Mouse (Mus musculus) layer of hippocampus, adult 11-12 months (tissue): ENCODE results near the gene Lin28b.
"Not testable (repeated sequence)": the region's sequence is repeated elsewhere in the genome, so short reads cannot be mapped to it uniquely, and the experiment has no call there.

Experiments used
- DNase-seq: peaks from one replicate; pipeline ENCODE4 v3.0.0; 2022; ENCODE audit warnings: low spot score

Lin28b gene

DNA sequence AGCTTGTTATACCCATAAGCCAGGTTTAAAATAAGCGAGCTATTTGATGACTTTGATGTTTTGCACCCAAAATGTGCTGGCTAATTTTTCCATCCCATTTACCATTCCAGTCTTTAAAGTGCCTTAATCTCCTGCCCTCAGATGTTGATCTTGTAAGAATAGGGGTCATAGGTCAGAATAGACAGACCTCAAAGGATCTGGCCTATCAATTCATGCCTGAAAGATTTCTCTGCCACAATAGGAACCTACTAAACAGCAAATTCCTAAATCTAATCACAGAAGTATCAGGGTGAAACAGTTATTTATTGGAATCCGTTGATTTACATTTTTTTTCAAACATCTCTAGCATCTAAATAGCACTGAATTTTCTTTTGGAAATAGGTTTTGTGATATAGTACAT lies 74.5 kb downstream of the Lin28b start:
- DNase-seq, result no peak

DNA sequence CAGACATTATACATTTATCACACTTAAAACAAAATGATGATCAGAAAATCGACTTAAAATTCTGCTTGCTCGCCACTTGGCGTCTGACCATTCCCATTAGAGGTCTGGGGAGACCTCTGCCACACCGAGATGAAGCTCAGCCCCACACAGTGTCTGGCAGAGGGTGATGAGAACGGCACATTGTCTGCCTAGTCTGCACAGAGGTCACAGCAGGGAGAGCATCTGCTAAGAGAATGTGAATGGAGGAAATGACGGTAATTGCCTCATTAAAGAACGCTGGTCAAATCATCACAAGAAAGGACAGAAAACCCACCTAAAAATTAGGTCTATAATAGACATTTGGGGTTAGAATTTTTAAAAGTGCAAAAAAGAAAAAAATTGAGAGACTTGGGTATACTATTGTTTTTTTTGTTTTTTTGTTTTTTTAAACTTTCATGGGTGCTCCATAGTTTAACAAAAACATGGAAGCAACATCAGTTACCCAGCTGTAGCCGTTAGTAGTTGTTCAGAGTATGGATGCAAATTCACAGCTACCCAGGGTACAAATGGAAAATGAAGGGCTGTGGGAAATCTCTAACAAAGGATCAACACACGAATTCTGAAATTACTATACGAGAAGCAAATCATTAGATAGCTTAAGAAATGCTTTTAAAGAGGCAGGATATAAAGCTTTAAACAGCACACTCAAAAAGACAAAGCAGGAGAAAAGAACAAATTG lies 75.4 kb downstream of the Lin28b start:
- DNase-seq, result no peak

DNA sequence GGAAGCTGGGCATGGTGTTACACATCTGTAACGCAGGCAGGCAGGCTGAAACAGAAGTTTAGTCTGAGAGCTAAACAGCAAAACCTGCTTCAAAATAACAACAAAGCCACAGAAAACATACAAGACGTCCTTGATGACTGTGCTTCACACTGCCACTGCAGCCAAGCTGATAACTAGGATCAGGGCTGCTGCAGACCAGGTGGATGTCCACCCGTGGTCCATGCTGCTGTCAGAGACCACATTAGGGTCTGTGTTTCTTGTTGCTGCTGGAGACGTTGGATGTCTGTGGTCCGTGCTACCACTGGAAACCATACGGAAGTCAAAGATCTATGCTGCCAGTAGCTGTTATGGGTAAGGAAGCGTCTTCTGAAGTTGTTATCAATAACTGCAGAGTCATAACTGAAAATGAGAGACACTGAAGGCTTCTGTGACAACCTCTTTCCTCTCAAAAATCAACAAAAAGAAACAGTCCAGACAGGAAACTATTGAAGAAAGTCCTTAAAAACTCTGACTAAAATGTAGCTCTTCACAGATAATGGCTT lies 86.4 kb downstream of the Lin28b start:
- no peak for DNase-seq

DNA sequence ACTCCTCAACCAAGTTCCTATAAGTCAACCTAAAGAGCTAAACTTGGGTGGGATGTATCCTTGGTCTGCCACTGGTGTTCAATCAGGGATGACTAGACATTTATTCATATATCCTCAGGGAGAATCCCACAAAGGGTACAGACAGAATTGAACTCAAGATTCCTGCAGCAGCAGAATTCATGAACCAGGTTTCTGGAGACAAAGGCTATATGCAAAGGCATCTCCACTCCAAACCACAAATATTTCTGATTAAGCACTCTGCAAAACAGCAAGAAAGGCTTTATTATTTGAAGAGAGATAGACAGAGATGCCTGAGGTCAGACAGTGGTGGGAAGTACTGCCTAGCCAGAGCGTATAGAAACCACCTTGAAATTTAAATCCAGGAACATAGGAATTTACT lies 88.0 kb downstream of the Lin28b start:
- no peak for DNase-seq

DNA sequence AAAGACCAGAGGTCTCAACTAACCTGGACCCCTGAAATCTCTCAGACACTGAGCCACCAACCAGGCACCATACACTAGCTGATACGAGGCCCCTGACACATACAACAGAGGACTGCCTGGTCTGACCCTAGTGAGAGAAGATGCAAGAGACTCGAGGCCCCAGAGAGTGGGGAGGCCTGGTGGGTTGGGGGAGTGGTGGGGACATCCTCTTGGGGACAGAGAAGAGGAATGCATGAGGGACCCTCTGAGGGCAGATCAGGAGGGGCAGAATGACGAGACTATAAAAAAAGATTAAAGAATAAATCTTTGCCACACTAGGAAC lies 103.6 kb downstream of the Lin28b start:
- no peak for DNase-seq

DNA sequence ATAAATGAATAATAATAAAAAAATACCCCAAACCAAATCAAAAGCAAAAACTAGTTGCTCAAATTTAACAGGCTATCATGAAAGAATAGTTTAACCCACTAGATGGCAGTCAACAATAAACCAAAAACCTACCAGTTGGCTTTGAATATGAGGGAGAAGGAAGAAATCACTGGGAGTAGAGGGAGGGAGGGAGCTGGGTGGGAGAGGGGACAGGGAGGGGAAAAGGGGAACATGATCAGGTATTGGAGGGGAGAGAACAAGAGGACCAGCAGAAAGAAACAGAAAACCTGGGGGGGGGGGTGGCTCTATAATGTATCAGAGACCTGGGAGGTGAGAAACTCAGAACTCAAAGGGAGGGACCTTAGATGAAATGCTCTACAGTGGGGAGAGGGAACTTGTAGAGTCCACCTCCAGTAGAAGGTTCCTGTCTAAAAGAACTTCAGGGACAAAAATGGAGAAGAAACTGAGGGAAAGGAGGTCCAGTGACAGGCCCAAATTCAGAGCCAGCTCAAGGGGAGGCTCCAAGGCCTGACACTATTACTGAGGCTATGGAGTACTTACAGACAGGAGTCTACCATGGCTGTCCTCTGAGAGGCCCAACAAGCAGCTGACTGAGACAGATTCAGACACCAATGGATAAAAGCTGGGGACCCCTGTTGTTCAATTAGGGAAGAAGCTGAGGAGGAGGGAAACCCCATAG lies 104.1 kb downstream of the Lin28b start:
- no peak for DNase-seq

DNA sequence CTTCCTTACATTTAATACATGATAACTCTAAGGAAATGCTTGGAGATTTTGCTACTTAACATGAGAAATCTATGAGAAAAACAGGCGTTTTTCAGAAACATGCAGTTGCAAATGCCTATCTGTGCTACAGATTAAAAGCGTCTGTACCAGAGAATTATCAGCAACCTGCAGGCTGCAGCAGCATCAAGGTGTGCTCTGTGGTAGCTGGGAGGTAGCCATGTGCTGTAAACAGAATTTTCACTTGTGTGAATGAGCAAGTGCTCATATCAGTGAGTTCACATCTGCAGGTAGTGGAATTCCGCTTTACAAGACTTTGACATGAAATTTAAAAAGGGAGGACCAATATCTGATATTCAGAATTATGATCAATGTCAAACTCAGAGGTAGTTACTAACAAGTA lies 107.9 kb downstream of the Lin28b start:
- no peak for DNase-seq

DNA sequence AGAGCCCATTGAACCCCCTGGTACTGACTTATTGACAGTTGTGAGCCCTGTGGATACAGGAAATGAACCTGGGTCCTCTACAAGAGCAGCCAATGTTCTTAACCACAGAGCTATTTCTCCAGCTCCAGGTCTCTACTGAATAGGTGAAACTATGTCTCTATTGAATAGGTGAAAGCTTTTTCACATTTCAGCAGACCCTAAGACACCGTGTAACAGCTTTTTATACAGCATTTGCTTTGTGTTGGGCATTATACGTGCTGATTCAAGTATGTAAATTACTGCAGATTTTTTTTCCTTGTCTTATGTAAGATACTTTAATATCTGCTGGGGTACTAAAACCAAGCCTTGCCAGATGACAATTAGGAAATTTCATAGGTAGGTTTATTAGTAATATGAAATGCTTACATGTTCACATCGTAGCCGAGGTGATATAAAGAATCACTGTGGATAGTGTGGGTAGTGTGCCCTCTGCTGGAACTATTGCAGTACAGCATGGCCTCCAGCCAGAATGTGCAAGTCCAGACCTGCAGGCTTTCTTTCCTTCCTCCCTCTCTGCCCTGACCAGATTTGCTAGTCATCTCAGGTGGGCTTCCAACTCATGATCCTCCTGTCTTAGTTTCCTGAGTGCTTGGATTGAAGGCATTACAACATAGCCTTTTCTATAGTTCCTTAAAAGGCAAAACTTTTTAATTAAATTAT lies 113.1 kb downstream of the Lin28b start:
- peak; percentile 78 for DNase-seq

DNA sequence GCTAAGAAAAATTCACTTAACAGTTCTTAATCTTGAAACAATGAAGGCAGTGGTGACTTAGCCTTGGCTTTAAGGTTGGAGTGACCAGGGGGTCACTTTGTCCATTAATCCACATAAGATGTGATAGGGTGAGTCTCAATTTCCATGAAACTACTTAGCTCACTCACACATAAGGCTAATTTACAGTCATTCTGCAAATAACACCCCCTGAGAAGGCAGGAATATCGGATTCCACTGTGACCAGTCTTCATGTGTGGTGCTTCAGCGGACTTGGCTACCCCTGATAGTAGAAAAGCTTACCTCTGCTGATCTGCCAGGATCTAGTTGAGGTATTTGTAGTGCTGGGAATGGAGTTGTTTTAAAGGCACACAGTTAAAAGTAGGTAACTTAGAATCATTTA lies 115.7 kb downstream of the Lin28b start:
- no peak for DNase-seq

DNA sequence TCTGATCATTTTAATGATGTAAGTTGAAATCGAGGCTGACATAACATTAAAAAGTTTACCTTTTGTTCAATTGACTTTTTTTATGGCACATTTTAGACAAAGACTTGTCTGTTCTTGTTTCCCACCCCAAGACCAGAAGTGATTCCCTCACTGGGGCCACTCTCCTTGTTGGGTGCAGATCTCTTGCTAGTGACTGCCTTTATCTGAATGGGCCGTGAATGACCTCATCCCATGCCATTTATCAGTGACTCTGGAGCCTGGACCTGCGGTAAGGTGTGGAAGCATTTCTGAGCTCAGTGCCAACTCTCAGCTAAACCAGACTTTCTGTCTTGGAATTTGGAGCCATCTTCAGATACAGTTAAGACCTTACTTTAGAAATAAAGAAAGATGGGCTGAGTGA lies 116.6 kb downstream of the Lin28b start:
- DNase-seq, result no peak

DNA sequence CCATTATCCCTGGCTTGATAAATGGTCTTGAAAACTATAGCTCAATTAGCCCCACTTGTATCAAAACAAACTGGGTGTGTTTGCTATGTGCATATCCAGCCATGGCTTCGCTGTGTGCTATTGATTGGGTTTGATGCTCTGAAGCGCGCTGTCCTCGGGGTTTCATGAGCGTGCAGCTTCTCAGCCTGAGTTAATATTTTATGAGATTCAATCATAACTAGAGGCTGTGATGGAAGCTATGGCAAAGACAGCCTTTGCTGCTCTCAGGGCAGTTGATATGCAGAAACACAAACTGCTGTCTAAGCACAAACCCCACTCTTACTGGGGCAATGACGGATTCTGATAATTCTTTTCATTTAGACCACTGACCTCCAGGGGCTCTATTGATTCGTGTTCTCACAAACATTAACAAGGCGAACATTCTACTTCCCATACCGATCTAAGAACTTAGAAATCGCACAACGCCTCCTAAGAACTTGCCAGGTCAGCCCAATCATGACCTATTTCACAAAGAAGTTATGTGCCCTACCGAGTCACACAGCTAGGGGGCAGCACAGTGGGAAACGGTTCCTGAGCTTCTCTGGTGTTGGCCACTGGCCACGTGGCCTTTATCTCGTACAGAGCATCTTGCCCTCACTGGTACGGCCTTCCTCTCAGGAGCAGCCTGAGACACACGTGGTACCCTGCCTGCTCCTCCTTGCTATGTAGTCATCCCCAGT lies 119.0 kb downstream of the Lin28b start:
- DNase-seq, result no peak

DNA sequence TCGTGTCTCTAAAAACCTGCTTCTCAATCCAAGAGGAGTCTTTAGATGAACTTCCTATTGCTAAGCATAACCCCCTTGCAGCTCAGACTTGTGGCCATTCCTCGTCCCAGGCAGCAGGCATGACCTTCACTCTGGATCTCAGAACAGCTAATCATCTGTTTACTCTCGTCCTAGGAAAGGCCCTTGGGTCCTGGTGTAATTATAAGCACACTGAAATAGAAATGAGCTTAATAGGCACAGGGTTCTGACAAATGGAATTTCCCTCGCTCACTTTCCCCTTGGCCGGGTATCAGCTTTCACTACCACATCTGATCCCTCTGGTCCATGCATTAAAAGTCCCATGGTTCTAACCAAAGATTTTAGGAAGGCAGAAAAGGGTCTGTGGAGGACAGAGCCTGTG lies 122.8 kb downstream of the Lin28b start:
- DNase-seq, result no peak

DNA sequence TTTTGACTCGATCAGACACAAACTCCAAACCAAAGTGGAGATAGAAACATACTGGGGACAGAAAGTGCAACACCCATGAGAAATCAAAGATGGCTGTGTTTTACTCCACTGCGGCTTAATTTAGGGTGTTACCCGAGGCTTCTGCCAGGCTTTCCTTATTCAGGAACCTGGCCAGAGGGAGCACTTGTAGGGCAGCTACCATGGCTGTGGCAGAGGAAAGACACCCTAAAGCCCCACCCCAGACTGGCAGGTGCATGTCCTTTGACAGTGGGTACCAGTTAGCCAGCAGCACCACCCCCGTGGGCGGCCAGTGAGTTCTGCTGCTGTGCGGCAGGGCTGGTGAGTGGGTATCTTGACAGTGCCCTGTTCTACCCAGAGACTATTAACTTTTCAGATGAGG lies 130.1 kb downstream of the Lin28b start:
- DNase-seq, result no peak

DNA sequence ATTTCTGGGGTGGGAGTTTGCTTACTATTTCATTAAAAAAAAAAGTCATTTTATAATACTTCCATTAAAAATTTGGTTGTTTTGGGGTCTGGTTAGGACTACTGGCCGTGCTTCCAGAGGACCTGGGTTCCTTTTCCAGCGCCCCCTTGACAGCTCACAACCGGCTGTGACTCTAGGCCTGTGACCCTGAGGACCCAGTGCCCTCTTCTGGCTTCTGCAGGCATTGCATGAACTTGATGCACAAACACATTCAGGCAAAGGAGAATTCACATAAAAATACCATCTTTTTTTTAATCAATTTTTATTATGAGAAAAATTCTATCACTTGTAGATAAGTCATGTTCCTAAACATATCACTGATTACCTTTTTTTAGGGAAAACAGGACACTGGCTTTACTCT lies 138.1 kb downstream of the Lin28b start:
- DNase-seq, result not testable (repeated sequence)

DNA sequence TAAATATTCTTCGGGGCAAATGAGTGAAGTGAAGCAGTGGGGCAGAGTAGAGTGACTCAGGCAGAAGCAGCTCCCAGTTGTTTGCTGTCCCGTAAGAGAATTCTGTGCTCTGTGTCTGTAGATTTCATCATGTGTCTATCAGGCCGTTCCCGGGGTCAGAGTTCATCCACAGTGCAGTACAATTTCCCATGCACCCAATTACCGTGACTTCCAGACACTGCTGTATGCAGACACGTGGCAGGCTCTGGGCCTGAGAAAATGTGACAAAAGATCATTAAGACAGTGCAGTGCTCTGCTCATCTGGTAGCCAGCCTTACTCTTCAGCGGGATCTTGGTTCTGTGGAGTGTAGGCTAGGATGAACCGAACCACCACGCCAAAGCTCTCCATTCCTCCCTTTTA lies 141.0 kb downstream of the Lin28b start:
- no peak for DNase-seq

DNA sequence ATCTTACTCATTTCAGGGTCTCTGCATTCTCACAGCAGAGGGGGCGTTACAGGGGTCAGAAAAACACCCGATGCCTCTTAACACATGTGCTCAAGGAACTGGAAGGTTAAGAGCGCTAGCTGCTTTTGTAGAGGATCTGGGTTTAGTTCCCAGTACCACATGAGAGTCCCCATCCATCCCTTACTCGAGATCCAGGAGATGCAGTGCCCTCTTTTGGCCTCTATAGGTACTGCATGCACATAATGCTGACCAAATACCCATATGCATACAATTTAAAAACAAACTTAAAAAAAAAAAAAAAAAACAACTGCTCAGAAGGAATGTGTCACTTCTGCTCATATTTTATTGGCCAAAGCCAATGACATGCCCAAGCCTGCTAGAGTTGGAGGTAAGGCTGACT lies 141.8 kb downstream of the Lin28b start:
- DNase-seq, result no peak

DNA sequence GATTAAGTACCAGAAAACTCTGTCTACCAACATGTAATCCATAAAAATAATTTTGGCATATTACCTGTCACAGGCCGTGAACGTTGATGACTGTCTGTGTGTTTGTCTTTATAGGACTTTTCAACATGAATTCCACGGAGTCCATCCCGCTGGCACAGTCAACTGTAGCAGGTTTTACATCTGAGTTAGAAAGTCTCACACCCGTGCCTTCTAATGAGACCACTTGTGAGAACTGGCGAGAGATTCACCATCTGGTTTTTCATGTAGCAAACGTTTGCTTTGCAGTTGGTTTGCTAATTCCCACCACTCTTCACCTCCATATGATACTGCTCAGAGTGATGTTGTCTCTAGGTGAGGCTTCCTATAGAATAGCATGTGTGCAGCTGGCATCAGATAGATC lies 147.1 kb downstream of the Lin28b start:
- DNase-seq, result no peak

DNA sequence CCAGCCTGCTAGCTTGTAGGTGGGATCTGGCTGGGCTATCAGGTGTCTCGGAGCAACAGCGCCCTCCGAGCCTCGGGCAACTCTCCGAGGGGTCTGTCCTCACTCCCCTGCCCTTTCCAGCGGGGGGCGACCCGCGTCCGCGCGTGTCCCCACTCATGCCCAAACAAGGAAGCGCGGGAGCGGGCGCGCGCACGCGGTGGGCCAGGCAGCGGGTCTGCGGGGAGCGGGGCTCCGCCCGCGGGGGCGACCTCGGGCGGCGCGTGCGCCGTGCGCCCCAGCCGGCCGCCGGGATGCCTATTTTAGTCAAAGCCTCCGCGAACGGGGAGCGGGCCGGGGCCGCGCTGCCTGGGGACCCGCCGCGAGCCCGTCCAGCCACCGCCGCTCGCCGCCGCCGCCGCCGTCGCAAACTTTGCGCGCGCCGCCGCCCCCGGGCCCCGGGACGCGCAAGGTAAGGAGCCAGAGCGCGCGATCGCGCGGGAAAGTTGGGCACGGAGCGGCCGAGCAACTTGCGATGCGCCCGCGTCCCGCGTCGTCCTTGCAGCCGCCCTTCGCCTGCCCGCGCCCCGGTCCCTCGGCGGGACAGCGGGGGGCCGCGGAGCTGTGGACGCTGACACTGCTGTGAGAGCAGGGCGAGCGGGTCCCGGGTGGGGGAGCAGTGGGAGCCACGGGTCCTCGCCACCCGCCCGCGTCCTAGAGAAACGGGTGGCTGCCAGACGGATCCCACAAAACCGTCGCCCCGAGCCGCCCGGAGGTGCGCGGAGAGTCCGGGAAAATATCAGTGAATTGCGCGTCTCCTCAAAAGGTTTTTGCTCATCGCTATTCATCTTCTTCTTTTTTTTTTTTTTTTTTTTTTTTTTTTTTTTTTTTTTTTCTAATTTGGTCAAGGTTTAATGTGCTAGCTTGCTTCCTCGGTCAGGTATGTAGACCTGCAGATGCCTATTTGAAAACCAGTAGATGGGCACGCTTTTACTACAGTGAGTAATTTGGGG lies 150.5 kb downstream of the Lin28b start, which contains the start of gene Bves:
Gene Bves (plus strand): TSS at position 339 of the 989 bp plus-strand sequence.
- DNase-seq, result peak; percentile 21

DNA sequence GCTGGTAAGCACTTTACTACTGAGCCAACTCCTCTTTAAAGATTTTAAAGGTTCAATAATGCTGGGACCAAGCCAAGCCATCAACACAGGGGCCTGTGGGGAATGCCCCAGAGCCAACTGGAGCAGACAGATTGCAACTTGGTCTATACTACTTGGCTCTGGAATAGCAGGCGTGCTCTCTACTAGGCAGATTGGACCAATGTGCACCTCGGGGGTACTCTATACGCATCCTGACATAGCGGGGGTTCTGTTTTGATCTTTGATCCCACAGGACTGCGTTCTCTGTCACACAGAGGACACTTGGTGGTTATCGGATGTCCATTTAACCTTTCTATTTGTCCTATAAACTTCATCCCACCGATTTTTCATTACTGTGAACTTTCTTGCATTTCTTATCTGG lies 151.3 kb downstream of the Lin28b start:
- no peak for DNase-seq

DNA sequence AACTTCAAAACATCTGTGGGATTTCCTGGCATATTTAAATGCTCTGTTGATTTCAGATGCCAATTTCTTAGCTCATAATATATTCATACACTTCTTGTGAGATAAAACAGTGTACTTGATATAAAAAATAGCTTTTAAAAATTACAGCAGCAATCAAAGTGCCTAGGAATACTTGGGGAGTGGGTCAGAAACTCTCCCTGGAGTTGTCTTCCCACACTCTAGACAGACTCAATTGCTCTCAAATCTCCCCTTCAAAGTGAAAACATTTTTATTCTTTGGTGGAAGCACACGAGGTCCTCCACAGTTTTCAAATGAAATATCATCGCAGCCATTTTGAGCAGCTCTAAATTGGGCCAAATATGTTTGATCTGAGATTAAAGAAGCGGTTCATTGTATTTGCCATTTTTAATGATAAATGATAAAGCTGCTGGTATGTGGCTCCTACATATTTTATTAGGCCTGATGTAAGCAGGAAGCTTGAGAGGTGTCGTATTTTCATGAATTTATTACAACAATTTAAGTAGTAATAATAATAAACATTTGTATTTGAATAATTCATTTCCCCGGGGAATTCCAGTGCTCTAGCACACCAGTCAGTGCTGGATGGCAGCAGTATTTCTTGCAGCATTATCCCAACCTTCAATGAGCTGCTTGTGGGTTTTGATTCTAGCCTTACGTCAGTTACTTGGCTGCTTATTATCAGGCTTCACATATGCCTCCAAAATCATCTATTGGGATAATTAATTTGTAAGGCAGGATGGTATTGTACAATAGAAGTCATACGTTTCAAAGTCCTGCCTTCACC lies 157.8 kb downstream of the Lin28b start:
- DNase-seq, result no peak
